Mouse (Mus musculus) cortical plate, adult 2 months (tissue): ENCODE measurements around the gene Ccdc96.

Experiments
- CTCF ChIP-seq: fragments of 200-500 bp; IDR thresholded peaks from 2 replicates; pipeline ENCODE4 v1.5.1; 2011; ENCODE audit warnings: mild to moderate bottlenecking, control low read depth, low read length; ENCODE audit not compliant: insufficient read depth; ENCODE audit errors: extremely low read depth
- POLR2A ChIP-seq: fragments of 200-500 bp; IDR thresholded peaks from 2 replicates; pipeline ENCODE4 v1.6.1; 2011; ENCODE audit warnings: mild to moderate bottlenecking, low read length, control low read depth; ENCODE audit not compliant: insufficient read depth; ENCODE audit errors: extremely low read depth

DNA sequence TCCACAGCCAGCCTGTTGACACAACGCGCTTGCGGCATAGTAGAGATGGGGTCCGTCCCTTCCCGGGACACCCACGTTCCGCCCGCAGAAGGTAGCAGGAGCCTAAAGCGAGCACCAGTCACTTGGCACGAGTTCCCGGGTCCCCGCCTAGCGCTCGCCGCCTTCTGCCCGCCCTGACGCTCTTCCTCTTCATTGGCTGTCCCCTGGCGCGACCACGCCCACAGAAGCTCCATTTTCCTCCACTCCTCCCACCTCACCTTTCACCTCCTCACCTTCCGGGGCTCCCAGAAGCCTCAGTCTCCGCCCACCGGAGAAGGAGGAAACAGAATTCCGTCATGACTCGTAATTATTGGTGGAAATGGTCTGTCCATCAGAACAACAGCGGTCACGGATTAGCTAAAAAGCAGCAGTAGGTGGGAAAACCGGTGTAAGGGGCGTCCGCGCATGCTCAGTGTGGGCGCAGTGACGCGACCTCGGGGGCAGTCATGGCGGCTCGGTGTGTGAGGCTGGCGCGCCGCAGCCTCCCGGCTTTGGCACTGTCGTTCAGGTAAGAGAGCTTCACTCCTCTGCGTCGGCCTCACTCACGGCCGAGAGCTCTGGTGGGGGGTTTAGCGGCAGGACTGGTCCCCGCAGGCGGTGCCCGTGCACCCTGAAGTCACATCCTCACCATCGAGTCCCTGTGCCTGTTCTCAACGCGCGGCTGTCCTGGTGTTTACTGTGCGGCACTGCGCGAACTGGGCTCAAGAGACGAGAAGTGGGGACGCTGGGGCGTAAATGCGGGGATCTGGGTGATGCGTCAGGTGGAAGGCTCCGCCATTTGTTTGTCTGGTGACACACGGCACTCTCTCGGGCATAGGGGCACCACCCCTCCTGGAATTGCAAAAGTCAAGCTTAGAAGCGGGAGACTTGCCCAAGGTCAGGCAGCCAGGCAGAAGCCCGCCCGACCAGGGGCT lies 19.4 kb upstream of the Ccdc96 start, which contains the start of gene Grpel1:
- TF ChIP-seq POLR2A: peak; percentile 92
- TF ChIP-seq CTCF: no peak
